Mouse (Mus musculus) forebrain, embryonic 13.5 days (tissue): ENCODE measurements around the gene Aimp2. TPM values are rescaled to one million over a fixed set of nuclear protein-coding genes. Genes with fewer than 3 reads are reported as not detected.

Experiments
- ATAC-seq: fragments of 200-750 bp; cut with Nextera tagmentation; 2 replicates; pipeline ENCODE4 v1.8.0; 2017
- H3K27ac ChIP-seq: fragments of 300-500 bp; sonication (generic); 2 replicates; pipeline ENCODE4 v1.5.1; 2015; ENCODE audit warnings: inconsistent platforms, mild to moderate bottlenecking, moderate library complexity
- H3K27me3 ChIP-seq: fragments of 300-500 bp; sonication (generic); 2 replicates; pipeline ENCODE4 v1.6.1; 2015; ENCODE audit warnings: mild to moderate bottlenecking, inconsistent platforms
- H3K36me3 ChIP-seq: fragments of 300-500 bp; sonication (generic); 2 replicates; pipeline ENCODE4 v1.6.1; 2015; ENCODE audit warnings: mild to moderate bottlenecking, inconsistent platforms; ENCODE audit not compliant: poor library complexity, severe bottlenecking
- H3K4me1 ChIP-seq: fragments of 300-500 bp; sonication (generic); 2 replicates; pipeline ENCODE4 v1.6.1; 2015; ENCODE audit warnings: inconsistent platforms
- H3K4me2 ChIP-seq: fragments of 300-500 bp; sonication (generic); 2 replicates; pipeline ENCODE4 v1.6.1; 2015; ENCODE audit warnings: inconsistent platforms, mild to moderate bottlenecking, moderate library complexity
- H3K4me3 ChIP-seq: fragments of 300-500 bp; sonication (generic); 2 replicates; pipeline ENCODE4 v1.5.1; 2015; ENCODE audit warnings: mild to moderate bottlenecking, inconsistent platforms
- H3K9ac ChIP-seq: fragments of 300-500 bp; sonication (generic); 2 replicates; pipeline ENCODE4 v1.6.1; 2015; ENCODE audit warnings: mild to moderate bottlenecking, inconsistent platforms
- H3K9me3 ChIP-seq: fragments of 300-500 bp; sonication (generic); replicated peaks from 2 replicates; pipeline ENCODE4 v1.6.1; 2016; ENCODE audit warnings: inconsistent platforms
- WGBS: fragments of 180-500 bp; shearing (Covaris S2); methylation state at CpG from one replicate; pipeline ENCODE4 v1.1.7; 2015; 5-methylcytosine and 5-hydroxymethylcytosine counted together
- polyA plus RNA-seq: library from polyadenylated mRNA; unstranded; fragments of >200 nt; fragmentation: Nextera tagmentation; extraction: Ambion mirVana; gene quantifications from 2 replicates; pipeline ENCODE4 v1.2.1, GENCODE M21; 2015

Gene Aimp2
- polyA plus RNA-seq, 1 experiment from 2014 or later, result 91.7 TPM

- H3K9me3 ChIP-seq, result no peaks in the 10 kb centered on the region
- H3K27me3 ChIP-seq, result no peaks in the 10 kb centered on the region
- no peak overlapping the region for H3K4me3 ChIP-seq
- no peaks in the 10 kb centered on the region for H3K4me1 ChIP-seq
- 82% methylated on average over 5 of the region's 5 CpGs for WGBS
- no peak overlapping the region for H3K27ac ChIP-seq
- no peak overlapping the region for H3K9ac ChIP-seq
- no peak overlapping the region for H3K4me2 ChIP-seq
- peaks cover 79% of the 10 kb centered on the region for H3K36me3 ChIP-seq
- ATAC-seq, result no peak
Observed at GRCm38 (mm10) chr5:143893396-143893795, 16.3 kb downstream of the Aimp2 start.

GRCm38 (mm10) chr5:143892255-143892886, 17.3 kb downstream of the Aimp2 start:
- H3K9me3 ChIP-seq, result no peaks in the 10 kb centered on the region
- H3K4me1 ChIP-seq, result no peaks in the 10 kb centered on the region
- no peak overlapping the region for H3K4me2 ChIP-seq
- no peak overlapping the region for H3K9ac ChIP-seq
- H3K27ac ChIP-seq, result no peak overlapping the region
- H3K36me3 ChIP-seq, result peaks cover 79% of the 10 kb centered on the region
- no peak for ATAC-seq
- H3K4me3 ChIP-seq, result no peak overlapping the region
- no peaks in the 10 kb centered on the region for H3K27me3 ChIP-seq
- 70% methylated on average over 9 of the region's 9 CpGs for WGBS

DNA sequence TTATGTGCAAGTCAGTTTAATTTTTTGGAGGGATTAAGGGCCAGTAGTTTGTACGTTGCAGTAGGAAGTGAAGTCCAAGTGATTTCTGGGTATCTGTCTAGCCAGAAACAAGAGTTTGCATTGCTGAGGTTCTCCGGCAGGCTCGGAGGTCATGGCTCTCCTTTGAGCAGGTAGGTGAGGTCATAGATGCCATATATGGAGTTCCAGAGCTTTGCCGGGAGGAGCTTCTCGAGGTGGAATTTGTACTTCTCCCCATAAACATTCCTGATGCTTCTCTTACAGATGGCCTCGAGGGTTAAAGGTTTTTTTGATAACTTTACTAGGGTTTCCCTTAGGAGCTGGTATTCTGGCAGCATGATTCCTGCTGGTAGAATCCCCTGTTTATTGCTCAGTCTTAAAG, 18.9 kb downstream of the Aimp2 start:
- H3K27me3 ChIP-seq, result no peaks in the 10 kb centered on the region
- H3K36me3 ChIP-seq, result peaks cover 85% of the 10 kb centered on the region
- 0 out of 2 replicates have a peak, but pooled peaks cover 1% of the 10 kb centered on the region for H3K9me3 ChIP-seq
- H3K4me2 ChIP-seq, result no peak overlapping the region
- no peaks in the 10 kb centered on the region for H3K4me1 ChIP-seq
- 93% methylated on average over 6 of the region's 6 CpGs for WGBS
- no peak overlapping the region for H3K27ac ChIP-seq
- H3K4me3 ChIP-seq, result no peak overlapping the region
- no peak for ATAC-seq
- H3K9ac ChIP-seq, result no peak overlapping the region

- Histone ChIP-seq H3K4me2 (no peak overlapping the region), H3K27me3 (no peaks in the 10 kb centered on the region), H3K4me1 (no peaks in the 10 kb centered on the region), H3K4me3 (no peak overlapping the region), H3K9me3 (0 out of 2 replicates have a peak, but pooled peaks cover 2% of the 10 kb centered on the region), H3K36me3 (peaks cover 98% of the 10 kb centered on the region), H3K9ac (no peak overlapping the region), H3K27ac (no peak overlapping the region)
- WGBS, result 94% methylated on average over 3 of the region's 3 CpGs
- ATAC-seq, result no peak
Observed at GRCm38 (mm10) chr5:143885274-143885673, 24.4 kb downstream of the Aimp2 start.

- H3K4me3 ChIP-seq, result no peak overlapping the region
- WGBS, result 70% methylated on average over 4 of the region's 4 CpGs
- no peaks in the 10 kb centered on the region for H3K27me3 ChIP-seq
- H3K9me3 ChIP-seq, result no peaks in the 10 kb centered on the region
- H3K27ac ChIP-seq, result no peak overlapping the region
- peaks cover 74% of the 10 kb centered on the region for H3K36me3 ChIP-seq
- no peaks in the 10 kb centered on the region for H3K4me1 ChIP-seq
- H3K9ac ChIP-seq, result no peak overlapping the region
- H3K4me2 ChIP-seq, result no peak overlapping the region
- no peak for ATAC-seq
Observed at GRCm38 (mm10) chr5:143874571-143874970, 35.1 kb downstream of the Aimp2 start.

GRCm38 (mm10) chr5:143871547-143872169, 38.0 kb downstream of the Aimp2 start:
- H3K9ac ChIP-seq, result no peak overlapping the region
- H3K27me3 ChIP-seq, result no peaks in the 10 kb centered on the region
- WGBS, result 89% methylated on average over 11 of the region's 11 CpGs
- H3K36me3 ChIP-seq, result peaks cover 46% of the 10 kb centered on the region
- no peak for ATAC-seq
- H3K27ac ChIP-seq, result no peak overlapping the region
- H3K4me1 ChIP-seq, result no peaks in the 10 kb centered on the region
- no peak overlapping the region for H3K4me3 ChIP-seq
- no peak overlapping the region for H3K4me2 ChIP-seq
- no peaks in the 10 kb centered on the region for H3K9me3 ChIP-seq

Other genes starting within 250 kb of the Aimp2 start
- 27.4 and 31.1 TPM in 2 replicates for gene Usp42, start 177.6 kb downstream of the Aimp2 start, polyA plus RNA-seq
- gene Eif2ak1, start 92.1 kb downstream of the Aimp2 start, polyA plus RNA-seq, result 44.9 and 45.6 TPM in 2 replicates
- 0.20 and 0.52 TPM in 2 replicates for gene Ankrd61, start 12.2 kb downstream of the Aimp2 start, polyA plus RNA-seq
- gene Pms2, start 117 bp upstream of the Aimp2 start, polyA plus RNA-seq, result 30.9 and 33.4 TPM in 2 replicates
- gene Gm42421, start 18.3 kb upstream of the Aimp2 start, polyA plus RNA-seq, result 1.5 TPM in 2 replicates
- 1.5 and 2.1 TPM in 2 replicates for gene Rsph10b, start 23.2 kb upstream of the Aimp2 start, polyA plus RNA-seq
- 98.5 and 99.6 TPM in 2 replicates for gene Ccz1, start 105.0 kb upstream of the Aimp2 start, polyA plus RNA-seq
- not detected in 2 replicates for gene Ocm, start 116.8 kb upstream of the Aimp2 start, polyA plus RNA-seq
- 6.3 and 6.9 TPM in 2 replicates for gene Lmtk2, start 190.6 kb upstream of the Aimp2 start, polyA plus RNA-seq